Mouse (Mus musculus) retina, adult 2 months (tissue): ENCODE data around the gene Cmip.

Experiments
- DNase-seq: peaks from one replicate; pipeline ENCODE4 v3.0.0-alpha.2; 2012; ENCODE audit warnings: low read depth, low spot score

Gene Cmip

GRCm38 (mm10) chr8:117297913-117298518, 41.2 kb downstream of the Cmip start:
- DNase-seq, result no peak

GRCm38 (mm10) chr8:117299204-117299603, 42.3 kb downstream of the Cmip start:
- no peak for DNase-seq

- DNase-seq, result no peak
These were observed 43.3 kb downstream of the Cmip start for GRCm38 (mm10) chr8:117300188-117300587.

GRCm38 (mm10) chr8:117301457-117302041, 44.7 kb downstream of the Cmip start:
- DNase-seq, result no peak

- no peak for DNase-seq
These were observed 45.2 kb downstream of the Cmip start for GRCm38 (mm10) chr8:117302072-117302471.

- no peak for DNase-seq
These were observed 46.8 kb downstream of the Cmip start for GRCm38 (mm10) chr8:117303666-117304065.

GRCm38 (mm10) chr8:117305405-117305804, 48.5 kb downstream of the Cmip start:
- no peak for DNase-seq

GRCm38 (mm10) chr8:117306756-117307155, 49.9 kb downstream of the Cmip start:
- DNase-seq, result no peak

GRCm38 (mm10) chr8:117307221-117307620, 50.4 kb downstream of the Cmip start:
- DNase-seq, result no peak

- no peak for DNase-seq
These were observed 51.6 kb downstream of the Cmip start for GRCm38 (mm10) chr8:117308303-117309095.

GRCm38 (mm10) chr8:117309653-117310274, 52.9 kb downstream of the Cmip start:
- no peak for DNase-seq

- no peak for DNase-seq
These were observed 54.2 kb downstream of the Cmip start for GRCm38 (mm10) chr8:117310961-117311561.

GRCm38 (mm10) chr8:117314308-117314953, 57.6 kb downstream of the Cmip start:
- no peak for DNase-seq

- no peak for DNase-seq
These were observed 58.9 kb downstream of the Cmip start for GRCm38 (mm10) chr8:117315727-117316126.

GRCm38 (mm10) chr8:117317478-117317877, 60.6 kb downstream of the Cmip start:
- no peak for DNase-seq

- DNase-seq, result no peak
These were observed 62.3 kb downstream of the Cmip start for GRCm38 (mm10) chr8:117318911-117319826.

- DNase-seq, result no peak
These were observed 63.8 kb downstream of the Cmip start for GRCm38 (mm10) chr8:117320616-117321015.

- DNase-seq, result no peak
These were observed 64.4 kb downstream of the Cmip start for GRCm38 (mm10) chr8:117321232-117321631.

- no peak for DNase-seq
These were observed 65.2 kb downstream of the Cmip start for GRCm38 (mm10) chr8:117322021-117322420.

- DNase-seq, result no peak
These were observed 65.9 kb downstream of the Cmip start for GRCm38 (mm10) chr8:117322715-117323310.
